Mouse (Mus musculus) small intestine, adult 2 months (tissue): Measurements from ENCODE around the gene Cep112.

Experiments used
- CTCF ChIP-seq: fragments of 200-500 bp; IDR thresholded peaks from 2 replicates; pipeline ENCODE4 v1.5.1; 2012; ENCODE audit warnings: low read depth, mild to moderate bottlenecking, control low read depth, inconsistent platforms, low read length, moderate library complexity, mixed read lengths; ENCODE audit not compliant: insufficient replicate concordance, insufficient read length; ENCODE audit errors: extremely low read depth
- POLR2A ChIP-seq: fragments of 200-500 bp; IDR thresholded peaks from 2 replicates; pipeline ENCODE4 v1.6.1; 2012; ENCODE audit warnings: low read depth, mild to moderate bottlenecking, control low read depth, inconsistent platforms, low read length, moderate library complexity

DNA sequence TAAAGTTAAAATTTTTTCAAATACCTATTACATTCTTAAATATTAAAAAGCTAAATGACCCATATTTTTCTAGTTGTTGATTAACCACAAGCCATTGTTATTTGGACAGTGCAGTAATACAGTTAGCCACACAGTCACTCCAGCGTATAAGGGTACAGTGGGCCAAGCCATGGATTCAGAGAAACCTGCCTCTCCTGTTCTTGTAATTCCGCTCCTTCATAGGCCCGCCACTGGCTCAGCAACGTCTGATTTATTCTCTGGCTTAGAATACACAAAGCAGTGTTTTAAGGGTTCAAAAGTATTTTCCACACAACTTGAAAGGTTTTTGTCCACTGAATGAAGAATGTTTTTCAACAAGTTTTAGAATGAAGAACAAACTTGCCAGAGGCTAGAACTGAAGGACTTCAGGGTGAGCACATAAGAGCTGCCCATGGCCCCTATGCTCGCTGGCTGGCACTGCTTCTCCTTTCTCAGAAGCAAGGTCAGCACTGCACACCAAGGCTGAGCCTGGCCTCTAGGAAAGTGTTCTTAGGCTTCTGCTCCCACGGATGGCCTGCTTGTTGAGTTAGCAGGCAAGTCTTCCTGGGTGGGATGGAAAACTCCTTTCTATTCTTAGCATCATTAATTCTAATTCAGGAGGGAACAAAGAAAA is 349.2 kb downstream of the Cep112 start:
- TF ChIP-seq CTCF (no peak), POLR2A (no peak)
